Mouse (Mus musculus): Measurements from ENCODE around the gene Slc23a2.
A peak's percentile ranks its signal among the peaks of the same experiment; 100 is the strongest.

The Slc23a2 gene

DNA sequence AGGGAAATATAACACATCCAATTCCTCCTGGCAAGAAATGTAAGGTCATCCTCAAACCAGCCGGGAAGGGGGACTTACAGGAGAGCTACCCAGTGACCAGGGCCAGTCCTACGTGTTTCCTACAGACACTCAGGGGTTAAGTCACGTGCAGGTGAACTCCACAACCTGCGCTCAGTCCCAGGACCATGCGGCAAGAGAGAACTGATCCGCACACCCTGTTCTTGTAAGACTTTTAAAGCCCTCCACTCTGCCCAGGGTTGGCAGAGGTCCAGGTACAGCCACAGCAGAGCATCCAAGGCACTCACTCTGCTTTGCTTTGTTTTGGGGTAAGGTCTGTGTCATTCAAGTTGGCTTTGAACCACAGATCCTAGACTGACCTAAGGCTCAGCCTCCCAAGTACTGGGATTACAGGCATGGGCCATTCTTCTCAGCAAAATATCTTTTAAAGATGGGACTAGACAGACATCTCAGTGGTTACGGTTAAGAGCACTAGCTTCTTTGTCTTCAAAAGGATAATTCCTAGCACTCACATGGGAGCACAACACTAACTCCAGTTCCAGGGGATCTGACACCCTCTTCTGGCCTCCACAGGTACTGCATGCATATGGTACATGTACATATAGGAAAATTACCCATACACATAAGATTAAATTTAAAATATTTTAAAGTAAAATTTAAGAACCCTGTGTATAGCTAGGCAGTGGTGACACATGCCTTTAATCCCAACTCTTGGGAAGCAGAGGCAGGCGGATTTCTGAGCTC, 8.9 kb downstream of the Slc23a2 start:
- DNase-seq (ENCODE audit: extremely low read depth, insufficient read length, low spot score), result no peak

DNA sequence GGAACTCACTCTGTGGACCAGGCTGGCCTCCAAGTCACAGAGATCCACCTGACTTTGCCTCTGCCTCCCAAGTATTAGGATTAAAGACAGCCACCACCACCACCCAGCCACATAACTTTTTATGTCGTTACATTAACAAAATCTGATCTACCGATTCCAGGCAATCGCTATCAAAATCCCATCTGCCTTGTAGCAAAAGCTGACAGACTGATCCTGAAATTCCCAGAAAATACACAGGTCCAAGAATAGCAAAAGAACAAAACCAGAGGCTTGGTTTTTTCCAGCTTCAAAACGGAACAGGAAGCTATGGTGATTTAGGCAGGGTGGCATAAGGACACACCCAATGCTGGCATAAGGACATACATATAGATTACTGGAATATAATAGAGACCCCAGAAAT, 10.2 kb downstream of the Slc23a2 start:
- no peak for DNase-seq (ENCODE audit: extremely low read depth, insufficient read length, low spot score)

DNA sequence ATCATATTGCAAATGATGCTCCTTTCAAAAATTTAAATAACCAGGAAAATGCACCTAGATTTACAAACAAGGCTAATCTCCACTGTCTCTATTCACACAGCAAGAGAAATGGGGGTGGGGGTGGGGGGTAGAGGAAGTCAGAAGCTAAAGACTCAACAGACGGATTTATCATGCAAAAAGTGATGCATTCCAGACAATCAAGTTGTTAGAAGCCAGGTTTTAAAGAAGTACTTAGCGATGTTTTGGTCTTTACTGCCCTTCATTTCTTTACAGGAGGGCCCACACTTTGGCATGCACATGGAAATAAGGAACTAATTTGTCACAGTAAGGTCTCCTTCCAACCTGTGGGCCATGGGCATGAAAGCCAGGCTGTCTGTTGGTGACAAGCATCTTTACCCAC, 11.5 kb downstream of the Slc23a2 start:
- no peak for DNase-seq (ENCODE audit: extremely low read depth, insufficient read length, low spot score)

DNA sequence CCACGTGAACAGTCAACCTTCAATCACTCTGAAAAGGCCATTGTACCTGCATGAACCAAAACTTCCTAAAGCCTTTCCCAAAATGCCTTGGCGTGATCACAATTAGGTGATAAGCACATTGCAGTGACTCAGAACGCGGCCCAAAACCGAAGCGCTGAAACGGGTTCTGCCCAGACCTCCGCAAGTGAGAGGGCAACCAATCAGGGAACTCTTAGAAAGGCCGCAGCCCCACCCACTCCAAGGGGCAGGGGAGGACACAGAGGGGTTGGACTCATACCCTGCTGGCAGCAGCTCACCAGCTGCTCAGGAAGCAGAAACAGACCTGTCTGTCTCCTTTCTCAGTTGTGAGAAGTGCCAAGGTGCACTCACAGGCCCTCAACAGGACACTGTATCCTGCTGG, 13.6 kb downstream of the Slc23a2 start:
- peak; percentile 69 for DNase-seq (ENCODE audit: extremely low read depth, insufficient read length, low spot score)

DNA sequence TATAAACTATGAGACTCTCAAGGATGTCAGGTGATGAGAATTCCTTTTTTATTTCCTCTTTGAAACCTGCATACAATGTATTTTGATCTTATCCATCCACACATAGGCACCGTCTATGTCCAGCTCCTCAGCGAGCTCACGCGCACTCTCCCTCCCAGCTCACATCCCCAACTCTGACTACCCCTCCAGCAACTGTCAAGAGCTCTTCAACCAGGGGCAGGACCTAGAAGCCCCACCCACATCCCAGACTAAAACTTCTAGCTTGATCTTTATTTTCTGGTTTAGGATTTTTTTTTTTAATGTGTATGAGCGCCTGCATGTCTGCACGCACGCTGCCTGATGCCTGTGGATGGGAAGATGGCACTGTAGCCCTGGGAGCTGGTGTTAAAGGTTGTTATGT, 14.9 kb downstream of the Slc23a2 start:
- DNase-seq (ENCODE audit: extremely low read depth, insufficient read length, low spot score), result no peak

DNA sequence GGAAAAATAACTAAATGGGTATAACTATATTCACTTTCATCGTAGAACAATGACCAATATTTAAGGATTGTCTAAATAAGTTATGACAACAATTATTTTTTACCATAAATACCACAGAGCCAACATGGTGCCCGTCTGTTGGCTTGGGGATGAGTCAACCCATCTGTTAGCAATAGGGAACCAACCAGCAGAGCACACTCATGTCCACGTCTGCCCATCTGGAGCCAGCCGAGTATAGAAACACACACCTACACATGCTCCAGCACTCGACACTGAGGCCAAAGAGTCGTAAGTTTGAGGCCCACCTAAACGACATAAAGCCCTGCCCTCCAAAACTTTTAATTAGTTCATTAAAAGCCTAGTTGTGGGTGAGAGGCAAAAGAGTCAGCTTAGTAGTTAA, 15.7 kb downstream of the Slc23a2 start:
- no peak for DNase-seq (ENCODE audit: extremely low read depth, insufficient read length, low spot score)

DNA sequence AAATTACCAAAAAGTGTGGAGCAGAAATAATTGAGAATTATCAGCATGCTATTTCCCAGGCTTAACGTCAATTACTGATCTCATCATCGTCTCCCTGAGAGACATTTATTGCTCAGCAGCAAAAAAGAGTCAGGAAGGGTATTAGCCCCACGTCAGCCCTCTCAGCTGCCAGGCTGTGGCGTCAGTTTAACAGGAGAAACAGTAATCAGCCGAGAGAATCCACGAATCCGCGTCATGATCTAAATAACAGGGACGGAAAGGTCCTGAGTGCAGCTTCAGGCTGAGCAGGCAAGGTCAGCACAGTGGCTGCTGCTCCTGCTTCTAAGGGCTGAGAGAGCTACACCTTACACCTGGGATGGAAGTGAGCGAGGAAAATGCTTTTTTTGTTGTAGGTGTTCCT, 17.0 kb downstream of the Slc23a2 start:
- no peak for DNase-seq (ENCODE audit: extremely low read depth, insufficient read length, low spot score)

DNA sequence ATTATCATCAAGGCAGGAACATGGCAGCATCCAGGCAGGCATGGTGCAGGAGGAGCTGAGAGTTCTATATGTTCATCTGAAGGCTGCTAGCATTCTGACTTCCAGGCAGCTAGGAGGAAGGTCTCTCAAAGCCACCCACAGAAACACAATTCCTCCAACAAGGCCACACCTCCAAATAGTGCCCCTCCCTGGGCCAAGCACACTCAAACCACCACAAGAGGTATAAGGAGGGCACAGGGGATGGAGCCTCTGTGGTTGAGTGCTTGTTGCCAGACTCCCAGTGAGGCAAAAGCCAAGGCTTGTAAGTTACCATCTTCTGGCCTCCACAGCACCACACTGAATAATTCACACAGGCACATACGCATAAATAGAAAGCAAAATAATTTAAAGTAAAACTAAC, 18.6 kb downstream of the Slc23a2 start:
- DNase-seq (ENCODE audit: extremely low read depth, insufficient read length, low spot score), result no peak

DNA sequence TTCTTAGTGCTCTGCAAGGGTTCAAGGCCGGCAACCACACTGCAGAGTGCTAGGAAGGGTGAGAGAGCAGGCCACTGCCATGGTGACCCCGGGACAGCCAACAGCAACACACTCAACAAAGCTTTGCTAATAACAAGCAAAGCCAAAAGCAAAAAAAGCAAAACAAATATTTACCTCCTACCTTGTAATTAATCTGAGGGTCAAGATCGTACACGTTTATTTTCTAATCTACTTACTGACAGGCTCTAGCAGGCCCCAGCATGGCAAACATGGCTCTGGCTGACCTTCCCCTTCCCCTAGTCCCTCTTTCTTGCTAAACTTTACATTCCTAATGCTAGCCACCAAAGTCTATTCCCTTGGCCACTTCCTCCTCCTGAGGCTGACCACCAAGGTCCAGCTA, 21.8 kb downstream of the Slc23a2 start:
- DNase-seq (ENCODE audit: extremely low read depth, insufficient read length, low spot score), result no peak

DNA sequence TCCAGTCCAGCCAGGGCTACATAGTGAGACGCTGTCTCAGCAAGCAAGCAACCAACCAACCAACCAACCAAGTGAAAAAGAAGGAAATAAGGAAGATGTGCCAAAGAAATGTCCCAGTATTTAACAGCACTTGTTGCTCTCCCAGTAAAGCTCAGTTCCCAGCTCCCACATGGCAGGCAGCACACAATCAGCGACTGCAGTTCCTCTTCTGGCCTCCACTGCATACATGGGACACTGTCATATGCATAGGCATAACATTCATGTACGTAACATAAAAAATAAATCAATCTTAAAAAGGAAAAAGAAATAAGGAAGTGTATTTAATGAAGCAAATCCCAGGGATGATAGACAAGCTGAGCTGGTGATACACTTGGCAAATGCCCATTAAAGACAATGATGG, 23.9 kb downstream of the Slc23a2 start:
- no peak for DNase-seq (ENCODE audit: extremely low read depth, insufficient read length, low spot score)

DNA sequence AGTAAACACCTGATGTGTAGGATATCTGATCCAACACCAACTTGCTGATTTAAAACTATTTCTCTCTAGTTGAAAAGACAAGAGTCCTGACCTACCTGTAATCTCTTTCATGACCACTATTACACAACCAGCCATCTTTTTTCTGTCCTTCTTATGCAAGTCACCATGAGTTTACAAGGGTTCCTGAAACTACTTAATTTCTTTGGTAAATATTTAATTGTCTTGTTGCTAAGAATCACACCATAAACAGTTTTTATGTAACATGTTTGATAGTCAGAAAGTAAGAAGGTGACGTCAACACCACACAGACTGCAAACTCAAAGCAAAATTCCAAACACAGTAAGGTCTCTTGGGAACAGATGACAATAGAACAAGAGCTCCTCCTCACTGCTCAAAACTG, 26.3 kb downstream of the Slc23a2 start:
- DNase-seq (ENCODE audit: extremely low read depth, insufficient read length, low spot score), result no peak

DNA sequence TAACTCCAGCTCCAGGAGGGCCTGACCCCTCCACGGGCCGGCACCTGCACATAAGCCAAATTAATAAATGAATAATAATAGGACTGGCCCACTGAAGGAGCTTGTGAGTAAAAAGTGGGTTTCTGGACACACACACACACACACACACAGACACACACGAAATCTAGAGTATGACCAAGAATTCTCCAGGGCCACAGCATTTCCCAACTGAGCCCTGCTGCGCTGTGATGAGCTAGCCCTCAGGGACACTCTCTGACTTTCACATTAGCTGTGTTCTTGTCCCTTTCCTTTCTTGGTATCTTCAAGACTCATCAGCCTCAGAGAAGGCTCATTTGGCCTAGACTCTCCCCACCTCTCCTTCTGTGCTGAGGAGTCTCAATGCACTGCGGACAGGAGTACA, 29.0 kb downstream of the Slc23a2 start:
- DNase-seq (ENCODE audit: extremely low read depth, insufficient read length, low spot score), result no peak

DNA sequence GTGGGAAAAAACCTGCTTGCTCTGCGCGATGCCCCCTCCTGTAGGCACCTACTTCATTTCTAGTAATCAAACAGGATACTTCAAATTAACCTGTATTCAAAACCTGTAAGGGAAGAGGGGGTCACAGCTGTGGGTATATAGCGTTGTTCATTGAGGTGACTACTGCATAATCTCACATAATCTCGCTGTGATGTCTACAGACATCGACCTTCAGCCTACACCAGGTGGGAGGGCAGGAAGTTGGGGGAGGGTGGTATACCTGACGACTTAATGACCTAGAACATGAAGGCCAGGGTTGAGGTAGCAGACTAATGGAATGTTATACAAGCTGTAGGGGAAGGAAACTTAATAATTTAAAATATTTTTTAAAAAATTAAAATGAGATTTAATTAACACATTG, 29.6 kb downstream of the Slc23a2 start:
- DNase-seq (ENCODE audit: extremely low read depth, insufficient read length, low spot score), result no peak

DNA sequence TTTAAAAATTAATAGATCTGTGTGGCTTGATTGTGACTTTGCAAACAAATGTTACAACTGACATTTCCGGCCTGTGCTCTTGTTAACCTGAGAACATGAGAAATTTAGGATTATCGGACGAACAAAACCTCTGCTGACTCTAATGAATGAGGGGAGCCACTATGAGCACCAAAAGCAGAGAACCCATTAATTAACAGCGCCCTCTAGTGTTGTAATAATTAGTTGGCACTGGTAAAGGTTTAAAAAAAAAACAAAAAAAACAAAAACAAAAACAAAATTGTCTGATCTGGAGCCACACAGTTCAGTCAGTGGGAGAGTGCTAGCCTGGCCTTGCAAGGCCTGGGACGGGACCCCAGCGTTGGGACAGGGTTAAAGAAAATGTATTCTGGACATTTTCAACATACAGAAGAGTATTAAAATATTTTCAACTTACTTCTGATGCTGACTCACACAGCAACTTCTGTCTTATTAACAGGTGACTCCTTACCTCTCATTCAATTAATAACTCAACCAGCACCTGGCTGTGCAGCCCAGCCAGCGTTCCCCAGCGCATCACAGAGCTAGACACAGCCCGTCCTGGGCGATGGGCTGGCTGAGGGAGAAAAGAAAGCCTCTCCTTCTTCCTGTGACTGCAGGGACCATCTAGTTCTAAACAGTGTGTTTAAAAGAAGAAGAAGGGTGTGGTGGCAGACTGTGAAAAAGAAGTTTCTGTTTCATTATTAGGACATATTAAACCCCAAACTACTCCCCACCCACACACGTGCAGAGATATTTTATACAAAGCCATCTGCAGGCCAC, 30.7 kb downstream of the Slc23a2 start:
- no peak for DNase-seq (ENCODE audit: extremely low read depth, insufficient read length, low spot score)

DNA sequence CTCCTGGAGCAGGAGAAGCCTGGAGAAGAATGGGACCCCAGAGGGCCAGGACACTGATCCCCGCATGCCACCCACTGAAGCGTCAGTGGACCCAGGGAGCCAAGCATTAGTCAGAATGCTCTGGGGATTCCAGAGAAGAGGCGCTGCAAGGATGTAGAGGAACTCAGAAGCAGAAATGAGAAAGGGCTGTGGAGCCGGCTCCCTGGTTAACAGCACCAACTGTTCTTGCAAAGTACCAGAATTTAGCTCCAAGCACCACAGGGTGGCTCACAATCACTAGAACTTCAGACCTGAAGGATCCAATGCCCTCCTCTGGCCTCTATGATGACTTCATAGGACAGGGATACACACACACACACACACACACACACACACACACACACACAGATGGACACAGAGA, 32.6 kb downstream of the Slc23a2 start:
- no peak for DNase-seq (ENCODE audit: extremely low read depth, insufficient read length, low spot score)

DNA sequence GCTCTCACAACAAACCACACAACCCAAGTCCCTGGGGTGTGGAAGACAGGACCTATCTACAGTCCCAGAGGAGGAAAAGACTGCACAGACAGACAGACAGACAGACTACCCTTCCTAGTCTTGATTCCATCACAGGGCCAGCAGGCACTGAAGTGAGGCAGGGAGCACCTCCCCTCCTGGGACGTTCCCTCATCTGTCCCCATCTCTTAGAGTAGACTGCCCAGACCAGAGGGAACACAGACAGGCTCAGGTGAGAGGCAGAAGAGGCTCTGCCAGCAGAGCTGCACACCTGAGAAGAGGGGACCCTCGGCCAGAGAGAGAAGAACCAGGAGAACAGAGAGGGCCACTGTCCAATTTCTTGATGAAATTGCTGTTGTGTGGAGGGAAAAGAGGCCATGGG, 33.0 kb downstream of the Slc23a2 start:
- DNase-seq (ENCODE audit: extremely low read depth, insufficient read length, low spot score), result no peak

DNA sequence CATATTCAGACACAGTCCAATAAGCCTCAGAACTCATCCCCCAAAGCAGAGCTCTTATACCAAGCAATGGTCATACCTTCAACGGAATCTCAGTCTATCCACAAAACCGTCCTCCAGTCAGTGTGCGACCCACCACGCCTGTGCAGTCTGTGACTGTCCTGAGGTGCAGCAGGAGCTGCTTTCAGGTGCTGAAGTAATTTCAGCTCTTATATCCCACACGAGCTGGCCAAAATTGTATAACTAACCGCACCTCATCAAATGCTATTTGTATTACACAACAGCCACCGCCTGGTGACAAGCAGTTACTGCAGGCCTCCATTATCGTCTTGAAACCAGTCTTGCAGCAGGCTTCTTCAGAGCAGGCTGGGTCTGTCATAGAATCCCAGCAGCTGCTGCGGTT, 33.6 kb downstream of the Slc23a2 start:
- peak; percentile 51 for DNase-seq (ENCODE audit: extremely low read depth, insufficient read length, low spot score)

DNA sequence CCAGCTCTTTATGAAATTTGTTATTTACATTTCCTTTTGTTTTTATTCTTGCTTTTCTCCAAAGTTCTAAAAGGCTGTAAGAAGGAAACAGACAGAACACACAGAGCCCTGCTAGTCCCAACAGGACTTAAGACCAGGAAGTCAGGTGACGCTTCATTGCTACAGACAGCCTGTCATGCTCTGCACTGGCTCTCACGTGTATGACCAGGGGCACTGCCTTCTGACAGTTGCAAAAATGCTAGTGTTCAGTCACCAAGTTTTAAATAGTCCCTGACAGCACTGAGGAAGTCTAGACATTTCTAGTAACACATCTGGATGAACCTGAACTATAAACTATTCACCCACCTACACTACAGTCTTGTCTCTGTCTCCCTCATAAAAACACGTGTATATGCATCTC, 34.2 kb downstream of the Slc23a2 start:
- DNase-seq (ENCODE audit: extremely low read depth, insufficient read length, low spot score), result no peak

DNA sequence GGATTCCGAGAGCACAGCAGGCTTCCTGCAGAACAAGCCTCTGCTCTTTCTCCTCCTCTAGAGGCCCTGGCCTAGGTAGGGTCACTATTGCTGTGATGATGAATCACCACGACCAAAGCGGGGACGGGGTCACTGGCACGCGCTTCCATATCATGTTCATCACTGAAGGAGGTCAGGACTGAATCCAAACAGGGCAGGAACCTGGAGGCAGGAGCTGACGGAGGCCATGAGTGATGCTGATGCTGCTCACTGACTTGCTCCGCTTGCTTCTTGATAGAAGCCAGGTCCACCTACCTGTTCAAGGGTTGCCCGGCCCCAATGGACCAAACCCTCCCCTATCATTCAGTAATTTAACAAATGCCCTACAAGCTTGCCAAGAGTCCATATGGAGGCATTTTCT, 35.9 kb downstream of the Slc23a2 start:
- no peak for DNase-seq (ENCODE audit: extremely low read depth, insufficient read length, low spot score)

DNA sequence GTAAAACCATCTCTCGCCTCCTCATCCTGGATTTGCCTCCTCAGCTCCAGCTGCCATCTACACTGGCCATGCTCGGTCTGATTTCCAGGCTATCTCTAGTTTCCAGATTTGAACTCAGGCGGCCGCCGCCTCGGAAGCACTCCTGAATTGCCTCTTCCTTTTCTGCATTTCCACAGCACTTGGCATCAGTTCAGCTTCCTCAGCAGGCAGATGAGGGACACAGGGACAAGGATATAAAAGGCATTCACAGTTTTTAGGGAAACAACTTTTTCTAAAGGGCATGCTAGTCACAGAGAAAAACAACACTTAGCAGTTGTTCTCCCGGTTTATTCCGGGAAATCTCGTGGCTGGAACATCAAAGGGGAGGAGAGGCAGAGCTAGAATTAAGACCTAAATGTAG, 37.3 kb downstream of the Slc23a2 start:
- DNase-seq (ENCODE audit: extremely low read depth, insufficient read length, low spot score), result no peak

DNA sequence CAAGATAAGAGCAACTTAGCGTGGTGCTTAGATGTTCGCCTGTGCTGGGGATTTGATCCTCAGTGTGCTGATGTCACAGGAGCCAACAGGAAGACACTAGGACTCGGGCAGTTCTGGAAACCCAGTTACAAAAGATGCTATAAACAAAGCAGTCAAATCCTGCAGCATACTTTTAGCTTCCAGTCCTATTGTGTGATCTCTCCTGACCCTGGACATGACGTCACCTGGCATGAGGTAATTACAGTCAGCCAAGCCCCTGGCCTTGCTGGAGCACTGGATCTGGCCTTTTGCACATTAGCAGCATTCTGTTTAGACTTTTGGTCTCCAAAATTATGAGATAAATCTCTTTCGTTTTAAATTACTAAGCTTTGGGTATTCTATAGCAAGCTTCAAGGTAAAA, 38.8 kb downstream of the Slc23a2 start:
- no peak for DNase-seq (ENCODE audit: extremely low read depth, insufficient read length, low spot score)

DNA sequence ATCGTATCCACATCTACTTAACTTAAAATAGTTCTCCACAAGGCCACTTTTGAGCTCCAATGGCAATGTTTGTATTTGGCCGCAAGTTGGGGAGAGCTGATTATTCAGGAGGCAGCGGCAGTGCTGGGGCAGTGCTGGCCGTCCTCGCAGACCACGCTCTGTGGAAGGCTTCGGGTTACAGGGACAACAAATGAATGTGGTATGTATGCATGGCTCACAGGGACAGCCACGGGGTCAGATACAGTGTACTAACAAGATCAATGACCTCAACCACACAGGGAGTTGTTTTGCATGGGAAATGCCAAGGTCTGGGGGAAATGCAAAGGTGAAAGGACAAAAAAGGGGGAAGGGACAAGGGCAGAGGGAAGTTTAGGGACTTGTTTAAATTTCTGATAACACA, 41.6 kb downstream of the Slc23a2 start:
- DNase-seq (ENCODE audit: extremely low read depth, insufficient read length, low spot score), result peak; percentile 74
